Mouse (Mus musculus): ENCODE results near the gene Stfa2l1.
"Not testable (repeated sequence)": the region's sequence is repeated elsewhere in the genome, so short reads cannot be mapped to it uniquely, and the experiment has no call there.

Gene Stfa2l1

GRCm38 (mm10) chr16:36156402-36156975 lies at the start of gene Stfa2l1:
Gene Stfa2l1, plus strand, starts transcription at chr16:36156811.
- no peak for DNase-seq (ENCODE audit: low read depth, low spot score)

DNA sequence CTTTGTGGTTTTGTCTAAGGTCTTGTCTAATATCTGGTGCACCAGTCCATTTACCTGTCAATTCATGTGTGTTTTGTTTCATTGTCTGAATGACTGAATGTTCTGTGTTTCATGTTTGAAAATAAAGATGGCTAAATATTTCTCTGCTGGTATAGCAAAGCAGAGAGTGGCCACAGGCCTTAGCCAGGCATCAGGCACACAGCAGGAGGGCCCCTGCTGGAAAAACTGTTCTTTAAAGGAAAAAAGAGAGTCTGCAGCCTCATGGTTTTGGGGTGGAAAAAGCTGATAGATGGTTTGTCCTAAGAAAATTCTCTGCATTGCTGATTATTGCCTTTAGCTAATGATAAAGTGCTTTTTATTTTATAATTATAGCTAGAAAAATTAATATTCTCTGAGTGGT lies 45.1 kb upstream of the Stfa2l1 start:
- not testable (repeated sequence) for DNase-seq (ENCODE audit: low read depth, low spot score)

DNA sequence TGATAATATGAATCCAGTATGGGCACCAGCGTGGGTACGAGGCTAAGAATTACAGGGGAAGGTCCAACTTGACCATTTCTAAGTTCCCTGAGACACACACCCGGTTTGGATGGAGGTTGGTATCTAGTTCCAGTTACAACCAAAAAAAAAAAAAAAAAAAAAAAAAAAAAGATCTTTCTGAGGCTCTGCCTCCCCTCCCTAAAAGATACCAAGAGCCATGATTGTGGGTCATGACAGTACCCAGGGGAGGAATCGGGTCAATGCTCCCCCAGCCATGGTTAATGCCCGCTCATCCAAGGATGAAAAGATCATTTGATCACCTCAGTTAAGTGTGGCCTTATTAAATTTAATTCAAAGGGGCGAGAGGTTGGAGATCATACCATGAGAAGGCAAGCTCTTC lies 40.9 kb upstream of the Stfa2l1 start:
- DNase-seq (ENCODE audit: low read depth, low spot score), result not testable (repeated sequence)

GRCm38 (mm10) chr16:36128092-36128491 lies 28.5 kb upstream of the Stfa2l1 start:
- no peak for DNase-seq (ENCODE audit: low read depth, low spot score)

GRCm38 (mm10) chr16:36131141-36131540 lies 25.5 kb upstream of the Stfa2l1 start, which contains the start of gene Csta1:
Gene Csta1, minus strand, starts transcription at chr16:36131241.
- DNase-seq (ENCODE audit: low read depth, low spot score), result no peak

GRCm38 (mm10) chr16:36138201-36138600 lies 18.4 kb upstream of the Stfa2l1 start:
- DNase-seq (ENCODE audit: low read depth, low spot score), result no peak

DNA sequence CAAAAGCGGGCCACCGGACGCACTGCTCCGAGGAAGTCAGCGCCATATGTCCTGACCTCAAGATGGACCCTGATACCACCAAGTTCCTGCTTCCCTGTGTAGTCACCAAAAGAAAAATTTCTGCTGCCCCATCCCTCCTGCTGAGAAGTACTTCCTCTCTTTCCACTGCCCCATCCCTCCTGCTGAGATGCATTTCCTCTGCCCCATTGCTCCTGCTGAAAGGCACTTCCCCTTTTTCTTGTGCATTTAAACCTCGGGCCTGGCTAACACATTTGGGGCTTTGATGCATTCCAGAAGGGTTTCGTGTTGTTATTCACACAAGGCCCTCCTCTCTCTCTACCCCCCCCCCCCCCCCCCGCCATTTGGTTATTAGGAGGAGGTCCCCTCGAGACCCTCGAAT lies 11.2 kb downstream of the Stfa2l1 start:
- DNase-seq (ENCODE audit: low read depth, low spot score), result not testable (repeated sequence)

GRCm38 (mm10) chr16:36176108-36176507 lies 19.5 kb downstream of the Stfa2l1 start:
- DNase-seq (ENCODE audit: low read depth, low spot score), result no peak

DNA sequence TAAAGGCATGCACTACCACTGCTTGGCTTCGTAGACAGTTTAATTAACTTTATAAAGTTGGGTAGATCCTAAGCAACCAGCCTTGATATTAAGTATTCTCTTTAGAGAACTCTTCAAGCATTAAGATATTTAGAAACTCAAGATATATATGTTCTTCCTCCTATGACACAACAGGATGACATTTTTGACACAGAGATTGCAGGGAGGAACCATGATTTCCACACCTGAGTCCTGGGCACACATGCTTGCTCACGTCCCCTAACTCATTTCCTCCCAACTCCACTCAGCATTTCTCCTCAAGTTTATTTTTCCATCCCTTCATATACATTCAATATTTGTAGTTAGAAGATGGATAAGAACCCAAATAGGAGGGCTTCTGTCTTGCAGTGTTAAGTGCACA lies 23.3 kb downstream of the Stfa2l1 start:
- no peak for DNase-seq (ENCODE audit: low read depth, low spot score)

DNA sequence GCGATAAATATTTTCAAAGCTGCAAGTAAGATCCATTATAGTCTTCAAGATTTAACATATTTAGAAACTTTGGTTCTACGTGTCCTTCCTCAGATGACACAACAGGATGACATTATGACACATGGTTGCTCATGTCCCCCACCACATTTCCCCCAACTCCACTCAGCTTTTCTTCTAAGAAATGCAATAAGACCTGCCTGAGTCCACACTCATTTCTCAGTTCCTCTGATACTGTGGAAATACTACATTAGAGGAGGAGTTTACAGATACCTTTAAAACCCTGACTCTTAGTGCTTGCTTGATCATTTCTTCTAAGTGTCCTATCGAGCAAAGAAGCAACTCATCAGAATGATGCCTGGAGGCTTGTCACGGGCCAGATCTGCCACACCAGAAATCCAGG lies 27.3 kb downstream of the Stfa2l1 start, which contains the start of gene Gm5483:
Gm5483 (plus strand) TSS at position 301 of the 400 bp plus-strand sequence.
- DNase-seq (ENCODE audit: low read depth, low spot score), result not testable (repeated sequence)

DNA sequence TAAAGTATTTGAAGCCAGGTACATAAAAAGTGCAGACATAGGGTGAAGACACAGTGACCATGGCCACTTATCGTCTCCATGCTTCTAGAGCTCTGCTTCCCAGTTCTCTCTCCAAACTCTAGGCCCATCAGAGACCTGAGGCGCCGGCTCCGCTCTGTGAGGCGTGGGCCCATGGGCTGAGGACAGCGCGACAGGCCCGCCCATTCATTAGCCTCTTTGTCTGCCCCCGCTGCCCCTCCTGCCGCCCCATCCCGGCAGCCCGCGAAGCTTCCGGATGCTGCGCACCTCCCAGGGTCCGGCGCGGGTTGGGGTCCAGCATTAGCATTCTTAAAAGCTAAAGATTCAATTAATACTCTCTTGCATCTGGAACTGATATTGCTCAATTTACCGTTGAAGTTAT lies 42.6 kb downstream of the Stfa2l1 start:
- DNase-seq (ENCODE audit: low read depth, low spot score), result no peak

- DNase-seq (ENCODE audit: low read depth, low spot score), result no peak
Observed at GRCm38 (mm10) chr16:36203846-36204245, 47.2 kb downstream of the Stfa2l1 start.

GRCm38 (mm10) chr16:36205684-36206083 lies 49.1 kb downstream of the Stfa2l1 start:
- DNase-seq (ENCODE audit: low read depth, low spot score), result not testable (repeated sequence)

GRCm38 (mm10) chr16:36209967-36210453 lies 53.4 kb downstream of the Stfa2l1 start, which contains the start of gene Gm5416:
Gene Gm5416, plus strand, starts transcription at chr16:36210403.
- DNase-seq (ENCODE audit: low read depth, low spot score), result no peak

Measured in WW6 (cell line).